Mouse (Mus musculus) embryonic facial prominence, embryonic 12.5 days (tissue): ENCODE data around the gene Whamm. TPM values are rescaled to one million over a fixed set of nuclear protein-coding genes. Genes with fewer than 3 reads are reported as not detected.

Experiments used
- ATAC-seq: fragments of 200-750 bp; cut with Nextera tagmentation; 2 replicates; pipeline ENCODE4 v1.8.0; 2017; ENCODE audit not compliant: insufficient number of reproducible peaks, insufficient read depth, low FRiP score, low TSS enrichment
- H3K27ac ChIP-seq: fragments of 300-500 bp; sonication (generic); 2 replicates; pipeline ENCODE4 v1.5.1; 2016; ENCODE audit warnings: mild to moderate bottlenecking
- H3K27me3 ChIP-seq: fragments of 300-500 bp; sonication (generic); 2 replicates; pipeline ENCODE4 v1.6.1; 2016; ENCODE audit warnings: mild to moderate bottlenecking, moderate library complexity
- H3K36me3 ChIP-seq: fragments of 300-500 bp; sonication (generic); 2 replicates; pipeline ENCODE4 v1.6.1; 2016; ENCODE audit warnings: mild to moderate bottlenecking
- H3K4me1 ChIP-seq: fragments of 300-500 bp; sonication (generic); 2 replicates; pipeline ENCODE4 v1.6.1; 2016
- H3K4me2 ChIP-seq: fragments of 300-500 bp; sonication (generic); replicated peaks from 2 replicates; pipeline ENCODE4 v1.6.1; 2016; ENCODE audit warnings: mild to moderate bottlenecking, moderate library complexity
- H3K4me3 ChIP-seq: fragments of 300-500 bp; sonication (generic); 2 replicates; pipeline ENCODE4 v1.5.1; 2016; ENCODE audit warnings: mild to moderate bottlenecking
- H3K9ac ChIP-seq: fragments of 300-500 bp; sonication (generic); 2 replicates; pipeline ENCODE4 v1.6.1; 2016; ENCODE audit warnings: mild to moderate bottlenecking, moderate library complexity
- H3K9me3 ChIP-seq: fragments of 300-500 bp; sonication (generic); 2 replicates; pipeline ENCODE4 v1.6.1; 2016; ENCODE audit warnings: mild to moderate bottlenecking, moderate library complexity
- WGBS: fragments of 180-500 bp; shearing (Covaris S2); methylation state at CpG from one replicate; pipeline ENCODE4 v1.1.7; 2016; 5-methylcytosine and 5-hydroxymethylcytosine counted together
- polyA plus RNA-seq: library from polyadenylated mRNA; unstranded; fragments of >200 nt; fragmentation: Nextera tagmentation; extraction: Ambion mirVana; gene quantifications from 2 replicates; pipeline ENCODE4 v1.2.1, GENCODE M21; 2016

Gene Whamm
- polyA plus RNA-seq, 1 experiment from 2014 or later, result 5.7 TPM

DNA sequence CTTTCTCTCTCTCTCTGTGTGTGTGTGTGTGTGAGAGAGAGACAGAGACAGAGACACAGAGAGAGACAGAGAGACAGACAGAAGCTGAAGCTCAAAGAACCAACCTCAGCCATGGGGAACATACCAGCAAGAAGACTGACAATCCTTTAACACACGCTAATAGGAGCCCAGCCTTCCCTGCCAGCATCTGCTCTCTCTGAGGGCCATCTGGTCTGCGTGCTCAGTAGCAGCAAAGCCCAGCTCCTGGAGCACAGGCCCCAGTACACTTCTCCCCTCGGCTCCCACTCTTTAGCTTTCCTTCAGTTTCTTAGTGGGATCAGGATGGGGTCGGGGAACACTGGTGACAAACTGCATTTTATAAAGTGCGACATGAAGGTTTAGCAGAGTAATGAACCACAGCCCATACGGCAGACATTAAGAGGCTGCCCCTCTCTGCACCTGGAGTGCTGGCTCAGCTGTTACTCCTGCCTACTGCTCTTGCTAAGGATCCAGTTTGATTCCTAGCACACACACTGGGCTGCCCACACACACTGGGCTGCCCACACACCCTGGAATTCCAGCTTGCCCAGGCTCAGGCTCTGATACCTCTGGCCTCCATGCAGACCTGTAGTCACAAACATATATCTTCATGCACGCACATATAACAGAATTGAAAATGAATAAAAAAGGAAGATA, 5.5 kb upstream of the Whamm start:
- ATAC-seq, result no peak
- Histone ChIP-seq H3K27me3 (peaks cover 5% of the 10 kb centered on the region; the same call in 1 of the 2 replicates), H3K4me1 (no peaks in the 10 kb centered on the region), H3K9ac (no peak overlapping the region), H3K27ac (0 out of 2 replicates have a peak overlapping the region, but pooled peaks have one; percentile 4), H3K4me2 (no peak overlapping the region), H3K9me3 (no peaks in the 10 kb centered on the region), H3K36me3 (no peaks in the 10 kb centered on the region), H3K4me3 (no peak overlapping the region)
- WGBS, result 60% methylated on average over 7 of the region's 7 CpGs

GRCm38 (mm10) chr7:81566332-81566731, 4.7 kb upstream of the Whamm start:
- Histone ChIP-seq H3K27me3 (peaks cover 5% of the 10 kb centered on the region; the same call in 1 of the 2 replicates), H3K36me3 (no peaks in the 10 kb centered on the region), H3K4me1 (no peaks in the 10 kb centered on the region), H3K27ac (no peak overlapping the region), H3K4me3 (no peak overlapping the region), H3K9ac (no peak overlapping the region), H3K9me3 (no peaks in the 10 kb centered on the region), H3K4me2 (no peak overlapping the region)
- WGBS, result 82% methylated on average over 4 of the region's 4 CpGs
- ATAC-seq, result no peak

- Histone ChIP-seq H3K4me1 (peaks cover 2% of the 10 kb centered on the region; the same call in 1 of the 2 replicates), H3K9me3 (no peaks in the 10 kb centered on the region), H3K9ac (no peak within 1 kb of the TSS), H3K4me3 (no peak within 1 kb of the TSS), H3K27me3 (peaks cover 5% of the 10 kb centered on the region; the same call in 1 of the 2 replicates), H3K27ac (no peak within 1 kb of the TSS), H3K36me3 (no peaks in the 10 kb centered on the region), H3K4me2 (no peak within 1 kb of the TSS)
- ATAC-seq, result no peak
- 75% methylated on average over 9 of the region's 9 CpGs for WGBS
These were observed 4.2 kb upstream of the Whamm start, which contains the start of gene Fsd2 for GRCm38 (mm10) chr7:81566892-81567291. Gene Fsd2, minus strand, starts transcription at chr7:81566944.

DNA sequence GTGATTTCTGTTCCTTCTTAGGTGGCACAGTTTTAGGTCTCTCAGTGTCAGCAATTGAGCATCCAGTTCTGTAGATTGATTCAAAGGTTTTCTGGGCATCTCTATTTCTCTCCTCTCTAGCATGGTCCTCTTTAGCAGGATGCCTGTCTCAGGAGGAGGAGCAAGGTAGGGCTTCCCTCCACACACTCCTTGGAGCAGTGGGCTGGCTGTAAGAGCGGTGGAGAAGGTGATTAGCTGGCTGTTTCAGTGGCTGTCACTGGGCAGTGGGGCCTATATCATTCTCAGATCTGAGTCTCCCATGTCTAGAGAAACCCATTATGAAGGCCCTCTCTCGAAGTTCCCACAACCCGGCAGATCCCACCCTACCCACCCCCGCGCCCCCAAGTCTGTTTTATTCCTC, 3.7 kb upstream of the Whamm start:
- ATAC-seq, result no peak
- Histone ChIP-seq H3K9ac (no peak overlapping the region), H3K4me1 (peaks cover 6% of the 10 kb centered on the region; the same call in 1 of the 2 replicates), H3K4me3 (no peak overlapping the region), H3K36me3 (no peaks in the 10 kb centered on the region), H3K4me2 (no peak overlapping the region), H3K9me3 (no peaks in the 10 kb centered on the region), H3K27ac (no peak overlapping the region), H3K27me3 (peaks cover 5% of the 10 kb centered on the region; the same call in 1 of the 2 replicates)
- WGBS, result 88% methylated on average over 5 of the region's 5 CpGs

DNA sequence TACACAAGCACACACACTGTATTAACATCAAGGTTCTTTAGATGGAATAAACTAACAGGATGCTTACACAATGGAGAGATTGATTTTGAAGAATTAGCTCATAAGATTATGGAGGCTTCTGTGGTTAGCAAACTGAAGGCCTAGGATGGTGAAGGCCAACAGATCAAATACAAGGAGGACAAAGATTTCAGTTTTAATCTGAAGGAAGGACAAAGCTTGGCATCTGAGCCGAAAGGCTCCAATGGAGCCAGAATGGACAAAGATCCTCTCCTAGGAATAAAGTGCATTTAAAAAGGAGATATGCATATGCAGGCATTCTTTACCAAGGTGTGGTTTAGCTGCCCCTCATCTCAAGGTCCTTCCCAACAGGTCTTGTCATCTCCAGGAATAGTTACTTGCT, 1.2 kb upstream of the Whamm start:
- 87% methylated on average over 1 of the region's 1 CpGs for WGBS
- H3K9me3 ChIP-seq, result no peaks in the 10 kb centered on the region
- ATAC-seq, result no peak

GRCm38 (mm10) chr7:81570271-81570670, 795 bp upstream of the Whamm start:
- no peaks in the 10 kb centered on the region for H3K27me3 ChIP-seq
- no peak overlapping the region for H3K4me3 ChIP-seq
- no peak overlapping the region for H3K27ac ChIP-seq
- H3K9me3 ChIP-seq, result no peaks in the 10 kb centered on the region
- H3K4me2 ChIP-seq, result no peak overlapping the region
- H3K9ac ChIP-seq, result no peak overlapping the region
- no peak for ATAC-seq
- peaks cover 9% of the 10 kb centered on the region; the same call in 1 of the 2 replicates for H3K4me1 ChIP-seq
- no peaks in the 10 kb centered on the region for H3K36me3 ChIP-seq
- 91% methylated on average over 3 of the region's 3 CpGs for WGBS

More for the DNA sequence above, 1.2 kb upstream of the Whamm start:
- no peak overlapping the region for H3K9ac ChIP-seq
- H3K27ac ChIP-seq, result no peak overlapping the region
- H3K4me1 ChIP-seq, result peaks cover 9% of the 10 kb centered on the region; the same call in 1 of the 2 replicates
- H3K4me3 ChIP-seq, result no peak overlapping the region
- H3K27me3 ChIP-seq, result no peaks in the 10 kb centered on the region
- H3K4me2 ChIP-seq, result no peak overlapping the region
- H3K36me3 ChIP-seq, result no peaks in the 10 kb centered on the region

DNA sequence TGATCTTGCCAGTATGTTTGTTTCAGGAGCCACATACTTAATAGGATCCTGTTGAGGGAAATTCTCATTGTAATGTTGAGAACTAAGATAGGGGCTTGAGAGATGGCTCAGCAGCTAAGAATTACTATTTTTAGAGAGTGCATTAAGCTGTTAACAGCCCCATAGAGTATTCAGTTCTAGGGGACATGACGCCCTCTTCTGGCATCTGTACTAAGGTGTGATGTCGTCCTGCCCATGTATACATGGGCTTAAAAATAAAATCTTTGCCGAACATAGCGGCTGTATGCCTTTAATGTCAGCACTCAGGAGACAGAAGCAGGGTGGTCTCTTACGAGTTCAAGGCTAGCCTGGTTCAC, 336 bp upstream of the Whamm start:
- Histone ChIP-seq H3K4me3 (peak overlapping the region; percentile 81), H3K4me2 (peak overlapping the region; percentile 73), H3K9ac (no peak overlapping the region), H3K27me3 (no peaks in the 10 kb centered on the region), H3K27ac (no peak overlapping the region), H3K4me1 (peaks cover 9% of the 10 kb centered on the region; the same call in 1 of the 2 replicates), H3K9me3 (no peaks in the 10 kb centered on the region), H3K36me3 (no peaks in the 10 kb centered on the region)
- WGBS, result 6% methylated on average over 5 of the region's 5 CpGs
- no peak for ATAC-seq

GRCm38 (mm10) chr7:81571941-81572441, 925 bp downstream of the Whamm start:
- Histone ChIP-seq H3K4me3 (peak overlapping the region; percentile 81), H3K27me3 (no peaks in the 10 kb centered on the region), H3K9ac (peak overlapping the region; percentile 78), H3K4me2 (peak overlapping the region; percentile 73), H3K9me3 (no peaks in the 10 kb centered on the region), H3K36me3 (no peaks in the 10 kb centered on the region), H3K4me1 (peaks cover 9% of the 10 kb centered on the region; the same call in 1 of the 2 replicates), H3K27ac (peak overlapping the region; percentile 89)
- 18% methylated on average over 15 of the region's 15 CpGs for WGBS
- ATAC-seq, result no peak

- H3K27ac ChIP-seq, result no peak overlapping the region
- peaks cover 2% of the 10 kb centered on the region; the same call in 1 of the 2 replicates for H3K36me3 ChIP-seq
- H3K4me3 ChIP-seq, result peak overlapping the region; percentile 81; the same call in 1 of the 2 replicates
- H3K4me1 ChIP-seq, result peaks cover 9% of the 10 kb centered on the region; the same call in 1 of the 2 replicates
- H3K9me3 ChIP-seq, result no peaks in the 10 kb centered on the region
- 74% methylated on average over 6 of the region's 6 CpGs for WGBS
- H3K27me3 ChIP-seq, result no peaks in the 10 kb centered on the region
- no peak overlapping the region; the same call in 1 of the 2 replicates for H3K4me2 ChIP-seq
- no peak overlapping the region for H3K9ac ChIP-seq
- no peak for ATAC-seq
These were observed 1.7 kb downstream of the Whamm start for GRCm38 (mm10) chr7:81572610-81573268.

GRCm38 (mm10) chr7:81573397-81573796, 2.3 kb downstream of the Whamm start:
- no peak overlapping the region for H3K4me2 ChIP-seq
- H3K27ac ChIP-seq, result no peak overlapping the region
- no peak overlapping the region for H3K4me3 ChIP-seq
- 91% methylated on average over 6 of the region's 6 CpGs for WGBS
- H3K36me3 ChIP-seq, result peaks cover 8% of the 10 kb centered on the region
- H3K9me3 ChIP-seq, result no peaks in the 10 kb centered on the region
- no peak overlapping the region for H3K9ac ChIP-seq
- ATAC-seq, result no peak
- H3K27me3 ChIP-seq, result no peaks in the 10 kb centered on the region
- peaks cover 9% of the 10 kb centered on the region; the same call in 1 of the 2 replicates for H3K4me1 ChIP-seq

- H3K27ac ChIP-seq, result no peak overlapping the region
- no peak overlapping the region for H3K9ac ChIP-seq
- peaks cover 9% of the 10 kb centered on the region for H3K36me3 ChIP-seq
- H3K27me3 ChIP-seq, result no peaks in the 10 kb centered on the region
- H3K4me3 ChIP-seq, result no peak overlapping the region
- no peak overlapping the region for H3K4me2 ChIP-seq
- no peak for ATAC-seq
- 91% methylated on average over 9 of the region's 9 CpGs for whole genome bisulfite sequencing
- H3K4me1 ChIP-seq, result peaks cover 9% of the 10 kb centered on the region; the same call in 1 of the 2 replicates
- H3K9me3 ChIP-seq, result no peaks in the 10 kb centered on the region
These were observed 2.8 kb downstream of the Whamm start for GRCm38 (mm10) chr7:81573821-81574220.
